Comparison of ENCODE assay signal across 23 mouse cellular contexts in the genomic region with DNA sequence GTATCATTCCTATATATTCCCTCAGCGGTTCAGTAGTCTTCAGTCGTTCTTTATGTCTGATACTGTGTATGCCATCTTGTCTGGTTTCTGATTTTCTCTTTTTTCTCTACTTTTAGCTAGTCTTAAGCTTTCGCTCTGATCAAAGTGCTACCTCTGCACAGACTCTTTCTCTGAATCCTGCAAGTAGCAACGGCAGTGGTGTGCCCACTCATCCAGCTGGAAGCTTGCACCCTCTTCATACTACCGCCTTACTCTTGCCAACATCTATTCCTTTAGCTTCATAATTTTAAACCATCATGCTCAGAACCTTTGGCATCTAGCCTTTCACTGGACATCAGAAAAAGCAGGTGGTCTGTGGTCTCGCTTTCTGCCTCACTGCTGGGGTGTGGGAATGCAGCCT. TPM values are rescaled to one million over a fixed set of nuclear protein-coding genes. Genes with fewer than 3 reads are reported as not detected.
A peak's percentile ranks its signal among the peaks of the same experiment; 100 is the strongest.
DNase-seq lines count a peak whose midpoint lies in the region; TF ChIP-seq lines count a peak whose summit lies in the region.
"Had no signal": no experiment of that assay in that cellular context is flagged by ENCODE, and none has a peak within 500 bp of the region (broad histone marks: within the 10 kb centered on the region; RNA-seq: fewer than 3 reads in every experiment).

No protein-coding gene starts in this region.

- intact Hi-C loops in left cerebral cortex, adult 2 months (cut with DNase I), result no loop called here

- no peak overlapping the region for H3K4me3 ChIP-seq in left cerebral cortex, adult 2 months
- H3K4me3 ChIP-seq in thymus, adult 2 months (ENCODE audit: control insufficient read depth, insufficient read depth, low read length), result no peak overlapping the region
- H3K4me3 ChIP-seq: embryonic facial prominence, embryonic 10.5 days; embryonic facial prominence, embryonic 12.5 days; forebrain, embryonic 13.5 days; forebrain, embryonic 15.5 days had no signal

- H3K27ac ChIP-seq in left cerebral cortex, adult 2 months, result peak overlapping the region; percentile 21; the same call in 1 of the 2 replicates
- H3K27ac ChIP-seq in thymus, adult 2 months (ENCODE audit: control insufficient read depth, insufficient read depth, low read length), result 0 out of 2 replicates have a peak overlapping the region, but pooled peaks have one; percentile 45
- H3K27ac ChIP-seq: embryonic facial prominence, embryonic 10.5 days; embryonic facial prominence, embryonic 12.5 days; forebrain, embryonic 13.5 days; forebrain, embryonic 15.5 days had no signal

- H3K4me1 ChIP-seq in thymus, adult 2 months (replicated peaks; ENCODE audit: control insufficient read depth, insufficient read depth, low read length), result peaks cover 9% of the 10 kb centered on the region
- H3K4me1 ChIP-seq: embryonic facial prominence, embryonic 10.5 days; embryonic facial prominence, embryonic 12.5 days; forebrain, embryonic 13.5 days; forebrain, embryonic 15.5 days had no signal

- no peaks in the 10 kb centered on the region for H3K36me3 ChIP-seq in thymus, adult 2 months (ENCODE audit: control insufficient read depth, insufficient read depth, low read length)
- H3K36me3 ChIP-seq: embryonic facial prominence, embryonic 10.5 days; embryonic facial prominence, embryonic 12.5 days; forebrain, embryonic 15.5 days had no signal

- no peak for TF ChIP-seq CTCF in left cerebral cortex, adult 2 months (IDR thresholded peaks at IDR 0.05)
- TF ChIP-seq CTCF in thymus, adult 2 months (IDR thresholded peaks at IDR 0.05; ENCODE audit: borderline replicate concordance, control insufficient read depth, extremely low read depth, insufficient read depth, low read length, poor library complexity), result no peak

- no peak for TF ChIP-seq POLR2A in thymus, adult 2 months (IDR thresholded peaks at IDR 0.05; ENCODE audit: control insufficient read depth, extremely low read depth, insufficient read depth, low read length, poor library complexity)

- no peaks in the 10 kb centered on the region for H3K27me3 ChIP-seq in thymus, adult 2 months (ENCODE audit: control insufficient read depth, insufficient read depth, low read length)
- H3K27me3 ChIP-seq: embryonic facial prominence, embryonic 12.5 days; forebrain, embryonic 13.5 days; forebrain, embryonic 15.5 days had no signal

- DNase-seq in left cerebral cortex, adult 2 months (ENCODE audit: extremely low spot score in 1 of 2, low spot score in 2 of 2), result no peak
- no peak for DNase-seq in left cerebral cortex, adult 9 months (ENCODE audit: low spot score in 2 of 2)
- no peak for DNase-seq in thymus, adult 2 months
- DNase-seq in thymus, postnatal 0 days (ENCODE audit: low spot score), result no peak
- peak; percentile 64 for DNase-seq in telencephalon, adult 2 months (ENCODE audit: low read depth, low spot score)
- no peak for DNase-seq in gastrocnemius, postnatal 10 days
- DNase-seq: adrenal gland, adult 2 months; adrenal gland, postnatal 10 days; adrenal gland, postnatal 25 days; cerebellum, adult 11-12 months; cerebellum, adult 2 months; cerebellum, adult 9-10 months; cerebellum, postnatal 10 days; cerebellum, postnatal 25 days had no signal

- 53% methylated on average over 6 of the region's 6 CpGs for WGBS in thymus, adult 2 months

RNA-seq across cellular contexts. Expression of a gene that starts 28.0 kb away (rescaled TPM):
- total RNA-seq in left cerebral cortex, adult 2 months (2021), result not detected
- polyA plus RNA-seq in thymus, adult 2 months (2012; rRNA removed), result 0.27 TPM in 2 replicates
- polyA plus RNA-seq in thymus, postnatal 0 days (2015; fragmentation: Nextera tagmentation; extraction: Ambion mirVana), result 0.17 and 0.20 TPM in 2 replicates
- total RNA-seq in gastrocnemius, postnatal 10 days (2021), result not detected
- total RNA-seq: adrenal gland, adult 2 months; adrenal gland, postnatal 10 days; adrenal gland, postnatal 25 days; ES-E14; MEL had no signal
- polyA plus RNA-seq: C2C12; cerebellum, adult 2 months; embryonic facial prominence, embryonic 10.5 days; embryonic facial prominence, embryonic 12.5 days; embryonic facial prominence, embryonic 14.5 days; forebrain, embryonic 11.5 days; forebrain, embryonic 13.5 days; forebrain, embryonic 15.5 days had no signal
